Mouse (Mus musculus): ENCODE data around the gene Pwwp2b. TPM values are rescaled to one million over a fixed set of nuclear protein-coding genes. Genes with fewer than 3 reads are reported as not detected.

The Pwwp2b gene
- polyA plus RNA-seq, 1 experiment, result 15.8 TPM

DNA sequence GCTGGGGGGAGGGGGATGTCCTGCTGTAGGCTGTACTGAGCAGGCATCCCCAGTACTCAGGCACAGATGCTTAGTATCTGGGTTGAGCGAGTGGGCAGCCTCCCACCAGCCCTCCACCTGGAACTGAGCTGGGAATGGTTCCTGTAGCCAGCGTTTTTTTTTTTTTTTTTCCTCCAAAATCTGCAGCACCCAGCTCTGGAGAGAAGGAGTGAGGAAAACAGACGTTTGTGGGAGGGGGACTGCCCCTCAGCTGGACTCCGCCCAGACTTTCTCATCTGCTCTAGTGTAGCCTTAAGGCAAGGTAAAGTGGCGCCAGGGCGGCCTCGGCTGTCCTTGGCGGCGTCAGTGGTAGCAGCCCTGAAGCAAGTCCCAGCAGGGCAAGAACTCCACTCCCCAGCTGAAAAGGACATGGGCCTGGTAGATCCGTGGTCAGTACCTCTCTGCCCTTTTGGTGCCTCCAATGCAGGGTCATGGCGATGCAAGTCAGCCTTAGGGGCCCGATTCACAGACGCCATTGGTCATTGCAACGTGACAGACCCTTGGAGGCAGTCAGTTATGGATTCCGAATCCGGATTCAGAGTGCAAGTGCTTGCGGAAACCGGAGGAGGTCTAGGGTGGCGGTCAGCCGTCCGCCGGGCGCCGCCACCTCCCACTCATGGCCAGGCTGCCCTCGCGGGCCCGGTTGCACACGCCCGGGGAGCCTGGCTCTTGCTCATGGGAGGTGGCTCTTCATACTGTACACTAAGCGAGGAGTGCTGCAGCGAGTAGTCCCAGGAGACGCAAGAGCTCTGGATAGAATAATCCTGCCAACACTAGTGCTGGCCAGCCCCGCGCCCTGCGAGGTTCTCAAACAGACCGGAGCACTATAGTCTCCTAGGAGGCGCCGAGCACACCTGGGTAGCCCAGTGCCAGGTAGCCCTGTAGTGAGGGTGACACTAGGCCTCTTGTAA, 1.1 kb upstream of the Pwwp2b start:
- H3ac ChIP-seq (ENCODE audit: control insufficient read depth, insufficient read length, low read depth), result peak overlapping the region; percentile 84
- no peaks in the 10 kb centered on the region for H3K27me3 ChIP-seq (ENCODE audit: control insufficient read depth, insufficient read depth, insufficient read length)
- no peak overlapping the region for H3K4me3 ChIP-seq (ENCODE audit: insufficient read depth, poor library complexity, severe bottlenecking)
- peaks cover 12% of the 10 kb centered on the region for H3K79me3 ChIP-seq (ENCODE audit: low read depth)
- H3K36me3 ChIP-seq (ENCODE audit: control insufficient read depth, insufficient read depth), result no peaks in the 10 kb centered on the region
- H3K79me2 ChIP-seq (ENCODE audit: control insufficient read depth, insufficient read depth), result peaks cover 33% of the 10 kb centered on the region
- TF ChIP-seq CTCF (IDR thresholded peaks at IDR 0.05; ENCODE audit: control insufficient read depth, insufficient read depth, insufficient read length), result no peak
- no peak for TF ChIP-seq MYOD1 (IDR thresholded peaks at IDR 0.05; ENCODE audit: control insufficient read depth, insufficient read length, low read depth)
- TF ChIP-seq FOSL1 (IDR thresholded peaks at IDR 0.05; ENCODE audit: insufficient read depth, low read length, poor library complexity, severe bottlenecking), result no peak
- no peak for TF ChIP-seq MYOG (IDR thresholded peaks at IDR 0.05; ENCODE audit: control insufficient read depth, extremely low read depth, insufficient read length)
- TF ChIP-seq USF1 (IDR thresholded peaks at IDR 0.05; ENCODE audit: low read depth), result no peak

DNA sequence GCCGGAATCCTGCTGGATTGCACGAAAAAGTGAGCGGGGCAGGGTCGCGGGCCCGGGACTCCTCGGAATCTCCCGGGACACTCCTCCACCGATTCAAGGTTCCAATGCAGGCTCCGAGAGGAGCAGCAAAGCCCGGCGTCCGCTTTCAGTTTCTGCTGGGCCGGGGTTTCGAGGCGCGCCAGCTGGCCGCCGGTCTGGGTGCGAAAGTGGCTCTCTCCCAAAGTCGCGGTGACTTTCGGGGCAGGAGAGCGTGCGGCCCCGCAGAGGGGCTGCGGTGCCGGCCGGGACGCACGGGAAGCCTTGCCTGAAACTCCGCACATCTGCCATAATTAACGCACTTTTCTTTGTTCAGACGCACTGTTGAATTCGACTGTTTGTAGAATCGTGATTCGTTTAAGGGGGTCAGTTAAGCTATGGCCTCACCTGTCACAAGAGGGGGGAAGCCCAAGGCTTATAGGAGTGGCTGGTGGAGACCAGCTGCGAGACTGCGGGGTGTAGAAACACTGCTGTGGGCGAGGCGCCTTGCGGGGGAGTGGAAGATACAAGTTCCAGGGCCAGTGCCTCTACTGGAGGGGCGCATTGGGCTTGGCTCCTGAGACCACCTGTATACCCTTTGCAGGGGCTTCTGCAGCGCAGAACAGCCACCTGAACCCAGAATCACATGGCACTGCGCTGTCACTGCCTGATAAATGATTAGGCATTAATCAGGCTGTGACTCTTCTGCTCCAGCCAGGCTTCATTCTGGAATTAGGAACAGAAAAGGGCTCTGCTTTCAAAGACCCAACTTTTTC, 528 bp downstream of the Pwwp2b start:
- Histone ChIP-seq H3K27me3 (ENCODE audit: control insufficient read depth, insufficient read depth, insufficient read length) (no peaks in the 10 kb centered on the region), H3ac (ENCODE audit: control insufficient read depth, insufficient read length, low read depth) (peak overlapping the region; percentile 99), H3K36me3 (ENCODE audit: control insufficient read depth, insufficient read depth) (no peaks in the 10 kb centered on the region), H3K79me3 (ENCODE audit: low read depth) (peaks cover 14% of the 10 kb centered on the region), H3K4me3 (ENCODE audit: insufficient read depth, poor library complexity, severe bottlenecking) (peak overlapping the region; percentile 59), H3K79me2 (ENCODE audit: control insufficient read depth, insufficient read depth) (peaks cover 49% of the 10 kb centered on the region)
- TF ChIP-seq CEBPB (IDR thresholded peaks at IDR 0.05; ENCODE audit: low read depth) (no peak), USF1 (IDR thresholded peaks at IDR 0.05; ENCODE audit: low read depth) (no peak), CTCF (IDR thresholded peaks at IDR 0.05; ENCODE audit: control insufficient read depth, insufficient read depth, insufficient read length) (no peak), MYOG (IDR thresholded peaks at IDR 0.05; ENCODE audit: control insufficient read depth, extremely low read depth, insufficient read length) (no peak), MYOD1 (IDR thresholded peaks at IDR 0.05; ENCODE audit: control insufficient read depth, insufficient read length, low read depth) (no peak), MAX (IDR thresholded peaks at IDR 0.05) (no peak), FOSL1 (IDR thresholded peaks at IDR 0.05; ENCODE audit: insufficient read depth, low read length, poor library complexity, severe bottlenecking) (no peak)

DNA sequence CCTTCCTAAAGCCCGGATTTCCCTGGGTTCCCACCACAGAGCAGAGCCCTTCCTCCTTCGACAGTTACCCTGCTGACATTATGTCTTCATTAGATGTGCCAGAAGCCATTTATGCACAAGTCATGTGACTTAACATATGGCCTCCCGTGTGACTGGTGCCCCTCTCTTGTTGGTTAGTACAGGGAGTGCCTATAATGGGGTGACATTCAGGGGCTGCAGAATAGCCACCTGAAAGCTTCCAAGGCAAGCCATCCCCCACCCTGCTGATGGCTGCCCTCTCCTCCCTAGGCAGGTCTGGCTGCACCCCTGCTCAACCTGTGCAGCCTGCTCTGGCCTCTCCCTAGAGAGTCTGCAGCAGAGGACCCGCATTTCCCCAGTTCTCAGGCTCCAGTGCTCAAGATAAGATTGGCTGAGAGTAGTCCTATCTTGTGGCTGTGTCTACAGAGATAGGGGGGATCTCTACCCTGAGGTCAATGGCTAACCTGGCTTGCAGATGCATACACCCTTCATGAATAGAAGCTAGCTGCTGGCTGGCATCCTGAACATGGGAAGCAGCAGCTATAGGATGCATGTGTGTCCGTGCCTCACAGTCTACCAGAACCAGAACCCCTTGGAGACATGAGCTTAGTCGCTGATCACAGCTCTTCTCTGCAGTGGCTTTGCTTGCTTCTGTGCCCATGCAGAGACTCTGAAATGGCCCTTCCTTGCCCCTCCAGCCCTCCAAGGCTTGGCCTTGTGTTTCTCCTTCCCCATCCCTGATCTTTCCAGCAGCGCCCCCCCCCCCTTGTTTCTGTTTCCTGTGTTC, 1.3 kb downstream of the Pwwp2b start:
- TF ChIP-seq MYOG (IDR thresholded peaks at IDR 0.05; ENCODE audit: control insufficient read depth, extremely low read depth, insufficient read length) (no peak), MYOD1 (IDR thresholded peaks at IDR 0.05; ENCODE audit: control insufficient read depth, insufficient read length, low read depth) (no peak), FOSL1 (IDR thresholded peaks at IDR 0.05; ENCODE audit: insufficient read depth, low read length, poor library complexity, severe bottlenecking) (no peak), USF1 (IDR thresholded peaks at IDR 0.05; ENCODE audit: low read depth) (no peak), CTCF (IDR thresholded peaks at IDR 0.05; ENCODE audit: control insufficient read depth, insufficient read depth, insufficient read length) (no peak), CEBPB (IDR thresholded peaks at IDR 0.05; ENCODE audit: low read depth) (no peak), MAX (IDR thresholded peaks at IDR 0.05) (no peak)
- Histone ChIP-seq H3K79me2 (ENCODE audit: control insufficient read depth, insufficient read depth) (peaks cover 57% of the 10 kb centered on the region), H3K79me3 (ENCODE audit: low read depth) (peaks cover 14% of the 10 kb centered on the region), H3K27me3 (ENCODE audit: control insufficient read depth, insufficient read depth, insufficient read length) (no peaks in the 10 kb centered on the region), H3K36me3 (ENCODE audit: control insufficient read depth, insufficient read depth) (no peaks in the 10 kb centered on the region), H3K4me3 (ENCODE audit: insufficient read depth, poor library complexity, severe bottlenecking) (peak overlapping the region; percentile 59), H3ac (ENCODE audit: control insufficient read depth, insufficient read length, low read depth) (no peak overlapping the region)

DNA sequence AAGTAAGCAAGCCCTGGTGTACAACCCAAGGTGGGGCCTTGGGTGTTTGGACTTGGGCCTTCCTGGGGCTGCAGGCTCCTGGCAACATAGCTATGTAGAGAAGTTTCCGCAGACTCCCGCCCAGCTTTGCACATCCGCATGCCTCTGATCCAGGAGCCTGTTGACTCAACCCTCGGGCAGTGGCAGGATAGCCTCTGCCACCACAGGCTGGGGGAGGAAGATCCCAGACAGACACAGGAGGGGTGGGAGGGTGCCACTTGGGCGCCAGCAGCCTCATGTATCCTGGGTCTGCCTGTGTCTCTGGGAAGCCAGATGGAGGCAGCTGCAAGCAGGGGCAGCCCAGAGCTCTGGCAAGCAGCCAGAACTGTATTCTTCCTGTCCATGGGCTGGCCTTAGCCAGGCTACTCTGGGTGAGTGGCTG, 3.6 kb downstream of the Pwwp2b start:
- no peak overlapping the region for H3ac ChIP-seq (ENCODE audit: control insufficient read depth, insufficient read length, low read depth)
- peaks cover 59% of the 10 kb centered on the region for H3K79me2 ChIP-seq (ENCODE audit: control insufficient read depth, insufficient read depth)
- no peak for TF ChIP-seq USF1 (IDR thresholded peaks at IDR 0.05; ENCODE audit: low read depth)
- TF ChIP-seq MYOD1 (IDR thresholded peaks at IDR 0.05; ENCODE audit: control insufficient read depth, insufficient read length, low read depth), result peak; percentile 40
- TF ChIP-seq MYOG (IDR thresholded peaks at IDR 0.05; ENCODE audit: control insufficient read depth, extremely low read depth, insufficient read length), result no peak
- no peak overlapping the region for H3K4me3 ChIP-seq (ENCODE audit: insufficient read depth, poor library complexity, severe bottlenecking)
- H3K27me3 ChIP-seq (ENCODE audit: control insufficient read depth, insufficient read depth, insufficient read length), result no peaks in the 10 kb centered on the region
- peaks cover 10% of the 10 kb centered on the region for H3K36me3 ChIP-seq (ENCODE audit: control insufficient read depth, insufficient read depth)
- H3K79me3 ChIP-seq (ENCODE audit: low read depth), result peaks cover 17% of the 10 kb centered on the region

DNA sequence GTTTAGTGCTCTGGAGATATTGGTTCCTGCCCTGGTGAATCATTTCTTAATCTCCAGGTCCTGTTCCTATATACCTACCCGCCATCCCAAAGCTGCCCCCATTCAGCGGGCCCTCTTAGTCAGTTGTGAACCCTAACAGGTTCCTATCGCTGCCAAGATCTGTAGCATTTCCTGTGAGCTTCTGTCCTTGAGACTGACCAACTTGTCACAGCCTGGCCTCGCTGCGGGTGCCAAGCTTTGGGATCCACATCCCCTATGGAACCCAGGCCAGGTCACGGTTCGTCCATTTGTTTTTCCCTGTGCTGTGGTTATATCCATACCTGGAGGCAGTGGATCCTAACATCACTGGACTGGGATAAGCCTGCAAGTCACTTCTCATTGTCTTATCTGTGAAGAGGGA, 4.3 kb downstream of the Pwwp2b start:
- H3K36me3 ChIP-seq (ENCODE audit: control insufficient read depth, insufficient read depth), result peaks cover 10% of the 10 kb centered on the region
- no peak overlapping the region for H3K4me3 ChIP-seq (ENCODE audit: insufficient read depth, poor library complexity, severe bottlenecking)
- no peaks in the 10 kb centered on the region for H3K27me3 ChIP-seq (ENCODE audit: control insufficient read depth, insufficient read depth, insufficient read length)
- peaks cover 59% of the 10 kb centered on the region for H3K79me2 ChIP-seq (ENCODE audit: control insufficient read depth, insufficient read depth)
- H3K79me3 ChIP-seq (ENCODE audit: low read depth), result peaks cover 17% of the 10 kb centered on the region
- no peak overlapping the region for H3ac ChIP-seq (ENCODE audit: control insufficient read depth, insufficient read length, low read depth)
- TF ChIP-seq CEBPB (IDR thresholded peaks at IDR 0.05; ENCODE audit: low read depth) (no peak), MYOD1 (IDR thresholded peaks at IDR 0.05; ENCODE audit: control insufficient read depth, insufficient read length, low read depth) (no peak)

All from C2C12 (cell line).